In genomic region chr5:118606636-118607035, GRCm38 (mm10) we compare ENCODE assay signal across 10 mouse cellular contexts. TPM values are rescaled to one million over a fixed set of nuclear protein-coding genes. Genes with fewer than 3 reads are reported as not detected.
A peak's percentile ranks its signal among the peaks of the same experiment; 100 is the strongest.
DNase-seq lines count a peak whose midpoint lies in the region; ATAC-seq and TF ChIP-seq lines count a peak whose summit lies in the region.
"Had no signal": no experiment of that assay in that cellular context is flagged by ENCODE, and none has a peak within 500 bp of the region (broad histone marks: within the 10 kb centered on the region; RNA-seq: fewer than 3 reads in every experiment).

No protein-coding gene starts in this region.

- no peak for TF ChIP-seq POLR2A in MEL (IDR thresholded peaks at IDR 0.05; ENCODE audit: control insufficient read depth in 1 of 2, insufficient read depth in 1 of 2, low read depth in 1 of 2, low read length in 2 of 2, poor library complexity in 1 of 2)

- no peak overlapping the region for H3K9ac ChIP-seq in hindbrain, embryonic 16.5 days (ENCODE audit: low read depth, low read length)
- H3K9ac ChIP-seq in hindbrain, embryonic 14.5 days, result no peak overlapping the region
- H3K9ac ChIP-seq in MEL (ENCODE audit: control insufficient read depth, low read depth, low read length, poor library complexity, severe bottlenecking), result no peak overlapping the region
- no peak overlapping the region for H3K9ac ChIP-seq in liver, postnatal 0 days (replicated peaks)
- H3K9ac ChIP-seq: midbrain, embryonic 12.5 days had no signal

- intact Hi-C loops in left cerebral cortex, adult 2 months (cut with DNase I), result no loop called here

- no peaks in the 10 kb centered on the region for H3K27me3 ChIP-seq in hindbrain, embryonic 16.5 days (replicated peaks; ENCODE audit: control insufficient read depth, insufficient read depth, low read length)
- H3K27me3 ChIP-seq in hindbrain, embryonic 14.5 days (ENCODE audit: control insufficient read depth, insufficient read depth, low read length), result no peaks in the 10 kb centered on the region
- no peaks in the 10 kb centered on the region for H3K27me3 ChIP-seq in MEL (ENCODE audit: control insufficient read depth in 1 of 2, insufficient read depth in 2 of 2, low read length in 2 of 2)
- no peaks in the 10 kb centered on the region for H3K27me3 ChIP-seq in liver, postnatal 0 days (ENCODE audit: insufficient read depth, low read length)
- H3K27me3 ChIP-seq: midbrain, embryonic 12.5 days had no signal

- ATAC-seq in hindbrain, embryonic 16.5 days, result peak; percentile 63; the same call in 1 of the 2 replicates
- no peak for ATAC-seq in hindbrain, embryonic 14.5 days (ENCODE audit: low FRiP score)
- ATAC-seq in liver, postnatal 0 days, result no peak
- no peak for ATAC-seq in activated CD4-positive, CD25-positive, alpha-beta regulatory T cell, adult 4 months

- WGBS in hindbrain, embryonic 16.5 days, result 64% methylated on average over 13 of the region's 13 CpGs
- 72% methylated on average over 13 of the region's 13 CpGs for WGBS in hindbrain, embryonic 14.5 days
- WGBS in liver, postnatal 0 days (ENCODE audit: insufficient replicate concordance), result 56% methylated on average over 13 of the region's 13 CpGs

- no peak for TF ChIP-seq EP300 in MEL (IDR thresholded peaks at IDR 0.05; ENCODE audit: low read depth in 1 of 2, low read length in 2 of 2)
- TF ChIP-seq EP300 in liver, postnatal 0 days (IDR thresholded peaks at IDR 0.05; ENCODE audit: low read depth), result no peak

- no peak overlapping the region for H3K4me3 ChIP-seq in hindbrain, embryonic 16.5 days (ENCODE audit: low read length)
- H3K4me3 ChIP-seq in hindbrain, embryonic 14.5 days (replicated peaks; ENCODE audit: low read length), result no peak overlapping the region
- H3K4me3 ChIP-seq in MEL (ENCODE audit: control insufficient read depth in 1 of 2, insufficient read depth in 1 of 2, low read depth in 2 of 2, low read length in 2 of 2), result no peak overlapping the region
- no peak overlapping the region for H3K4me3 ChIP-seq in liver, postnatal 0 days (ENCODE audit: low read depth, low read length)
- no peak overlapping the region for H3K4me3 ChIP-seq in left cerebral cortex, adult 2 months
- H3K4me3 ChIP-seq: midbrain, embryonic 12.5 days had no signal

- H3K36me3 ChIP-seq in hindbrain, embryonic 16.5 days (ENCODE audit: control insufficient read depth, insufficient read depth, low read length), result no peaks in the 10 kb centered on the region
- no peaks in the 10 kb centered on the region for H3K36me3 ChIP-seq in hindbrain, embryonic 14.5 days (replicated peaks; ENCODE audit: control insufficient read depth, insufficient read depth)
- H3K36me3 ChIP-seq in MEL (ENCODE audit: control insufficient read depth in 1 of 2, insufficient read depth in 2 of 2, low read length in 2 of 2), result peaks cover 0 to 9% of the 10 kb centered on the region in 2 experiments
- no peaks in the 10 kb centered on the region for H3K36me3 ChIP-seq in liver, postnatal 0 days (replicated peaks; ENCODE audit: insufficient read depth, low read length)
- H3K36me3 ChIP-seq: midbrain, embryonic 12.5 days had no signal

- no peak for DNase-seq in hindbrain, embryonic 14.5 days (ENCODE audit: low spot score)
- DNase-seq in MEL (ENCODE audit: low read depth, low spot score), result peak; percentile 27
- peak; percentile 72 to 80 for DNase-seq in cerebellum, postnatal 25 days
- peak; percentile 39 for DNase-seq in liver, postnatal 0 days
- DNase-seq in left cerebral cortex, adult 2 months (ENCODE audit: extremely low spot score in 1 of 2, low spot score in 2 of 2), result no peak
- DNase-seq in left cerebral cortex, adult 9 months (ENCODE audit: low spot score in 2 of 2), result no peak

- peaks cover 24% of the 10 kb centered on the region for H3K4me1 ChIP-seq in hindbrain, embryonic 16.5 days (ENCODE audit: control insufficient read depth, insufficient read depth, low read depth, low read length)
- peaks cover 28% of the 10 kb centered on the region for H3K4me1 ChIP-seq in hindbrain, embryonic 14.5 days (replicated peaks; ENCODE audit: control insufficient read depth, insufficient read depth, low read length)
- H3K4me1 ChIP-seq in MEL (ENCODE audit: control insufficient read depth in 1 of 2, insufficient read depth in 2 of 2, low read length in 2 of 2), result peaks cover 0 to 12% of the 10 kb centered on the region in 2 experiments
- no peaks in the 10 kb centered on the region for H3K4me1 ChIP-seq in liver, postnatal 0 days (ENCODE audit: insufficient read depth)

- TF ChIP-seq CTCF in MEL (IDR thresholded peaks at IDR 0.05 in 2 of 3, conservative IDR thresholded peaks at IDR 0.05 in 1 of 3; ENCODE audit: control insufficient read depth in 1 of 3, insufficient read depth in 1 of 3, low read depth in 2 of 3, low read length in 3 of 3, poor library complexity in 1 of 3, severe bottlenecking in 1 of 3), result no peak
- no peak for TF ChIP-seq CTCF in liver, postnatal 0 days (IDR thresholded peaks at IDR 0.05; ENCODE audit: low read depth)
- no peak for TF ChIP-seq CTCF in left cerebral cortex, adult 2 months (IDR thresholded peaks at IDR 0.05)

- no peaks in the 10 kb centered on the region for H3K9me3 ChIP-seq in hindbrain, embryonic 16.5 days (ENCODE audit: control insufficient read depth, low read length)
- H3K9me3 ChIP-seq in hindbrain, embryonic 14.5 days (ENCODE audit: control insufficient read depth, low read length), result no peaks in the 10 kb centered on the region
- no peaks in the 10 kb centered on the region for H3K9me3 ChIP-seq in MEL (replicated peaks; ENCODE audit: insufficient read depth, low read length)
- H3K9me3 ChIP-seq in liver, postnatal 0 days (ENCODE audit: low read length), result no peaks in the 10 kb centered on the region
- H3K9me3 ChIP-seq: G1E; midbrain, embryonic 12.5 days had no signal

- no peak overlapping the region for H3K27ac ChIP-seq in hindbrain, embryonic 16.5 days (ENCODE audit: low read depth, low read length)
- no peak overlapping the region for H3K27ac ChIP-seq in hindbrain, embryonic 14.5 days
- H3K27ac ChIP-seq in MEL (ENCODE audit: control insufficient read depth, low read depth, low read length), result no peak overlapping the region
- no peak overlapping the region for H3K27ac ChIP-seq in liver, postnatal 0 days (ENCODE audit: low read depth)
- H3K27ac ChIP-seq in left cerebral cortex, adult 2 months, result no peak overlapping the region
- H3K27ac ChIP-seq: midbrain, embryonic 12.5 days had no signal

- no peak for TF ChIP-seq RAD21 in MEL (IDR thresholded peaks at IDR 0.05; ENCODE audit: low read depth, low read length)

- no peak overlapping the region for H3K4me2 ChIP-seq in hindbrain, embryonic 16.5 days (ENCODE audit: low read length)
- no peak overlapping the region for H3K4me2 ChIP-seq in hindbrain, embryonic 14.5 days (replicated peaks)
- no peak overlapping the region for H3K4me2 ChIP-seq in liver, postnatal 0 days (ENCODE audit: low read depth, low read length)
- H3K4me2 ChIP-seq: midbrain, embryonic 12.5 days had no signal

- peaks cover 21% of the 10 kb centered on the region for H3K79me2 ChIP-seq in MEL (ENCODE audit: control insufficient read depth, insufficient read depth, low read length, poor library complexity)

TF ChIP-seq in MEL, 35 proteins besides CTCF, POLR2A, EP300 and RAD21:
- no peak for TF ChIP-seq SMC3 (IDR thresholded peaks at IDR 0.05; ENCODE audit: low read depth, low read length)
- TF ChIP-seq KAT2A (conservative IDR thresholded peaks at IDR 0.05; ENCODE audit: low read depth, low read length), result no peak
- no peak for TF ChIP-seq TBP (IDR thresholded peaks at IDR 0.05; ENCODE audit: low read depth, low read length)
- no peak for TF ChIP-seq ELF1 (IDR thresholded peaks at IDR 0.05; ENCODE audit: low read depth, low read length)
- no peak for TF ChIP-seq GABPA (IDR thresholded peaks at IDR 0.05; ENCODE audit: low read depth, low read length)

RNA-seq across cellular contexts. Expression of gene Med13l, which starts 46.2 kb away (rescaled TPM):
- 11.5 and 12.4 TPM in 2 replicates for polyA plus RNA-seq in hindbrain, embryonic 16.5 days (2015; fragmentation: Nextera tagmentation; extraction: Ambion mirVana)
- polyA plus RNA-seq in hindbrain, embryonic 14.5 days (2014; fragmentation: Nextera tagmentation; extraction: Ambion mirVana), result 16.3 and 18.0 TPM in 2 replicates
- total RNA-seq in MEL (2012; rRNA removed), result 13.4 and 13.8 TPM in 2 replicates
- 10 to 100 TPM in 1 of 2 experiments, not detected in 1; 16.1 TPM for polyA plus RNA-seq in MEL (2012; ENCODE audit: insufficient read depth in 1 of 2, insufficient read length in 2 of 2, low read depth in 1 of 2, low replicate concordance in 2 of 2, missing spikeins in 1 of 2)
- polyA plus RNA-seq in liver, postnatal 0 days (2015; fragmentation: Nextera tagmentation; extraction: Ambion mirVana), result 4.5 and 5.9 TPM in 2 replicates
- polyA plus RNA-seq in activated CD4-positive, CD25-positive, alpha-beta regulatory T cell, adult 4 months (2017; shearing (Covaris generic)), result 10 to 100 TPM; 14.6 to 17.4 TPM
- 100 to 1,000 TPM; 118 to 123 TPM for total RNA-seq in left cerebral cortex, adult 2 months (2021)

Comparison
In these comparisons a context has a peak if more than half of its experiments do, and no peak if none do; other contexts are left out.
1. DNase-seq: peak in MEL (single experiment), cerebellum, postnatal 25 days (2 of 2) and liver, postnatal 0 days (single experiment); none in hindbrain, embryonic 14.5 days (single experiment), left cerebral cortex, adult 2 months (0 of 2) and left cerebral cortex, adult 9 months (0 of 2).